Mouse (Mus musculus): ENCODE measurements around the gene Gm960.

Gene Gm960

GRCm38 (mm10) chr19:4698205-4698677 is at the start of gene Gm960:
TSS of gene Gm960 (minus strand) at chr19:4698668.
- Histone ChIP-seq H3K27me3 (ENCODE audit: control insufficient read depth, insufficient read depth, low read length, poor library complexity, severe bottlenecking) (no peaks in the 10 kb centered on the region), H3K36me3 (ENCODE audit: control insufficient read depth, insufficient read depth, low read length, poor library complexity, severe bottlenecking) (no peaks in the 10 kb centered on the region)
- DNase-seq (ENCODE audit: low read depth, low spot score): peak; percentile 26

- Histone ChIP-seq H3K36me3 (ENCODE audit: control insufficient read depth, insufficient read depth, low read length, poor library complexity, severe bottlenecking) (no peaks in the 10 kb centered on the region), H3K27me3 (ENCODE audit: control insufficient read depth, insufficient read depth, low read length, poor library complexity, severe bottlenecking) (no peaks in the 10 kb centered on the region)
- no peak for DNase-seq (ENCODE audit: low read depth, low spot score)
Measured at GRCm38 (mm10) chr19:4747631-4748312, 49.3 kb upstream of the Gm960 start.

GRCm38 (mm10) chr19:4746611-4747010 is 48.1 kb upstream of the Gm960 start:
- Histone ChIP-seq H3K27me3 (ENCODE audit: control insufficient read depth, insufficient read depth, low read length, poor library complexity, severe bottlenecking) (no peaks in the 10 kb centered on the region), H3K36me3 (ENCODE audit: control insufficient read depth, insufficient read depth, low read length, poor library complexity, severe bottlenecking) (no peaks in the 10 kb centered on the region)
- DNase-seq (ENCODE audit: low read depth, low spot score): no peak

GRCm38 (mm10) chr19:4745681-4746080 is 47.2 kb upstream of the Gm960 start:
- H3K36me3 ChIP-seq (ENCODE audit: control insufficient read depth, insufficient read depth, low read length, poor library complexity, severe bottlenecking): no peaks in the 10 kb centered on the region
- no peaks in the 10 kb centered on the region for H3K27me3 ChIP-seq (ENCODE audit: control insufficient read depth, insufficient read depth, low read length, poor library complexity, severe bottlenecking)
- no peak for DNase-seq (ENCODE audit: low read depth, low spot score)

GRCm38 (mm10) chr19:4745057-4745456 is 46.6 kb upstream of the Gm960 start:
- Histone ChIP-seq H3K27me3 (ENCODE audit: control insufficient read depth, insufficient read depth, low read length, poor library complexity, severe bottlenecking) (no peaks in the 10 kb centered on the region), H3K36me3 (ENCODE audit: control insufficient read depth, insufficient read depth, low read length, poor library complexity, severe bottlenecking) (no peaks in the 10 kb centered on the region)
- no peak for DNase-seq (ENCODE audit: low read depth, low spot score)

GRCm38 (mm10) chr19:4744026-4744425 is 45.6 kb upstream of the Gm960 start:
- no peak for DNase-seq (ENCODE audit: low read depth, low spot score)
- Histone ChIP-seq H3K36me3 (ENCODE audit: control insufficient read depth, insufficient read depth, low read length, poor library complexity, severe bottlenecking) (no peaks in the 10 kb centered on the region), H3K27me3 (ENCODE audit: control insufficient read depth, insufficient read depth, low read length, poor library complexity, severe bottlenecking) (no peaks in the 10 kb centered on the region)

GRCm38 (mm10) chr19:4743524-4743923 is 45.1 kb upstream of the Gm960 start:
- Histone ChIP-seq H3K27me3 (ENCODE audit: control insufficient read depth, insufficient read depth, low read length, poor library complexity, severe bottlenecking) (no peaks in the 10 kb centered on the region), H3K36me3 (ENCODE audit: control insufficient read depth, insufficient read depth, low read length, poor library complexity, severe bottlenecking) (no peaks in the 10 kb centered on the region)
- peak; percentile 33 for DNase-seq (ENCODE audit: low read depth, low spot score)

- Histone ChIP-seq H3K27me3 (ENCODE audit: control insufficient read depth, insufficient read depth, low read length, poor library complexity, severe bottlenecking) (no peaks in the 10 kb centered on the region), H3K36me3 (ENCODE audit: control insufficient read depth, insufficient read depth, low read length, poor library complexity, severe bottlenecking) (no peaks in the 10 kb centered on the region)
- no peak for DNase-seq (ENCODE audit: low read depth, low spot score)
Measured at GRCm38 (mm10) chr19:4742229-4742628, 43.8 kb upstream of the Gm960 start.

- Histone ChIP-seq H3K27me3 (ENCODE audit: control insufficient read depth, insufficient read depth, low read length, poor library complexity, severe bottlenecking) (no peaks in the 10 kb centered on the region), H3K36me3 (ENCODE audit: control insufficient read depth, insufficient read depth, low read length, poor library complexity, severe bottlenecking) (no peaks in the 10 kb centered on the region)
- DNase-seq (ENCODE audit: low read depth, low spot score): no peak
Measured at GRCm38 (mm10) chr19:4741482-4741881, 43.0 kb upstream of the Gm960 start.

- no peaks in the 10 kb centered on the region for H3K27me3 ChIP-seq (ENCODE audit: control insufficient read depth, insufficient read depth, low read length, poor library complexity, severe bottlenecking)
- no peaks in the 10 kb centered on the region for H3K36me3 ChIP-seq (ENCODE audit: control insufficient read depth, insufficient read depth, low read length, poor library complexity, severe bottlenecking)
Measured at GRCm38 (mm10) chr19:4739762-4740161, 41.3 kb upstream of the Gm960 start.

GRCm38 (mm10) chr19:4739053-4739452 is 40.6 kb upstream of the Gm960 start:
- H3K36me3 ChIP-seq (ENCODE audit: control insufficient read depth, insufficient read depth, low read length, poor library complexity, severe bottlenecking): no peaks in the 10 kb centered on the region
- no peak for DNase-seq (ENCODE audit: low read depth, low spot score)
- H3K27me3 ChIP-seq (ENCODE audit: control insufficient read depth, insufficient read depth, low read length, poor library complexity, severe bottlenecking): no peaks in the 10 kb centered on the region

More at GRCm38 (mm10) chr19:4739762-4740161, 41.3 kb upstream of the Gm960 start:
- no peak for DNase-seq (ENCODE audit: low read depth, low spot score)

- H3K36me3 ChIP-seq (ENCODE audit: control insufficient read depth, insufficient read depth, low read length, poor library complexity, severe bottlenecking): no peaks in the 10 kb centered on the region
- DNase-seq (ENCODE audit: low read depth, low spot score): no peak
- H3K27me3 ChIP-seq (ENCODE audit: control insufficient read depth, insufficient read depth, low read length, poor library complexity, severe bottlenecking): no peaks in the 10 kb centered on the region
Measured at GRCm38 (mm10) chr19:4737866-4738265, 39.4 kb upstream of the Gm960 start.

GRCm38 (mm10) chr19:4733052-4733451 is 34.6 kb upstream of the Gm960 start:
- H3K36me3 ChIP-seq (ENCODE audit: control insufficient read depth, insufficient read depth, low read length, poor library complexity, severe bottlenecking): no peaks in the 10 kb centered on the region
- DNase-seq (ENCODE audit: low read depth, low spot score): no peak
- H3K27me3 ChIP-seq (ENCODE audit: control insufficient read depth, insufficient read depth, low read length, poor library complexity, severe bottlenecking): no peaks in the 10 kb centered on the region

- Histone ChIP-seq H3K27me3 (ENCODE audit: control insufficient read depth, insufficient read depth, low read length, poor library complexity, severe bottlenecking) (no peaks in the 10 kb centered on the region), H3K36me3 (ENCODE audit: control insufficient read depth, insufficient read depth, low read length, poor library complexity, severe bottlenecking) (no peaks in the 10 kb centered on the region)
- DNase-seq (ENCODE audit: low read depth, low spot score): no peak
Measured at GRCm38 (mm10) chr19:4729186-4729585, 30.7 kb upstream of the Gm960 start.

- H3K27me3 ChIP-seq (ENCODE audit: control insufficient read depth, insufficient read depth, low read length, poor library complexity, severe bottlenecking): no peaks in the 10 kb centered on the region
- H3K36me3 ChIP-seq (ENCODE audit: control insufficient read depth, insufficient read depth, low read length, poor library complexity, severe bottlenecking): no peaks in the 10 kb centered on the region
- no peak for DNase-seq (ENCODE audit: low read depth, low spot score)
Measured at GRCm38 (mm10) chr19:4720671-4721244, 22.3 kb upstream of the Gm960 start.

Measured in splenic B cell, adult 2 months (primary cell).